Mouse (Mus musculus): ENCODE results near the gene Veph1. TPM values are rescaled to one million over a fixed set of nuclear protein-coding genes. Genes with fewer than 3 reads are reported as not detected.

Veph1 gene
- polyA plus RNA-seq, 1 experiment from 2014 or later, result 17.3 TPM

GRCm38 (mm10) chr3:66213524-66213923 lies 83.1 kb downstream of the Veph1 start:
- Histone ChIP-seq H3K36me3 (ENCODE audit: insufficient read depth, low read length) (no peaks in the 10 kb centered on the region), H3K4me2 (ENCODE audit: low read length) (no peak overlapping the region), H3K27ac (no peak overlapping the region), H3K27me3 (ENCODE audit: insufficient read depth, low read length) (no peaks in the 10 kb centered on the region), H3K4me3 (replicated peaks; ENCODE audit: low read depth, low read length) (no peak overlapping the region), H3K9me3 (replicated peaks; ENCODE audit: low read length) (no peaks in the 10 kb centered on the region), H3K4me1 (replicated peaks; ENCODE audit: insufficient read depth, low read length) (no peaks in the 10 kb centered on the region), H3K9ac (ENCODE audit: low read depth, low read length) (no peak overlapping the region)
- DNase-seq (ENCODE audit: low spot score) (no peak), ATAC-seq (replicated peaks; ENCODE audit: low FRiP score, low read depth) (no peak)
- no peak for TF ChIP-seq CTCF (IDR thresholded peaks at IDR 0.05; ENCODE audit: low read depth)
- WGBS, result 100% methylated on average over 1 of the region's 1 CpGs

- no peaks in the 10 kb centered on the region for H3K27me3 ChIP-seq (ENCODE audit: insufficient read depth, low read length)
- no peaks in the 10 kb centered on the region for H3K4me1 ChIP-seq (replicated peaks; ENCODE audit: insufficient read depth, low read length)
- WGBS, result 76% methylated on average over 4 of the region's 4 CpGs
- no peaks in the 10 kb centered on the region for H3K9me3 ChIP-seq (replicated peaks; ENCODE audit: low read length)
- H3K27ac ChIP-seq, result no peak overlapping the region
- no peak for TF ChIP-seq CTCF (IDR thresholded peaks at IDR 0.05; ENCODE audit: low read depth)
- no peak for DNase-seq (ENCODE audit: low spot score)
- no peak overlapping the region for H3K4me3 ChIP-seq (replicated peaks; ENCODE audit: low read depth, low read length)
- no peak overlapping the region for H3K9ac ChIP-seq (ENCODE audit: low read depth, low read length)
- ATAC-seq (replicated peaks; ENCODE audit: low FRiP score, low read depth), result no peak
- no peaks in the 10 kb centered on the region for H3K36me3 ChIP-seq (ENCODE audit: insufficient read depth, low read length)
- H3K4me2 ChIP-seq (ENCODE audit: low read length), result no peak overlapping the region
Measured at GRCm38 (mm10) chr3:66208836-66209573, 87.6 kb downstream of the Veph1 start.

- Histone ChIP-seq H3K4me2 (ENCODE audit: low read length) (no peak overlapping the region), H3K4me1 (replicated peaks; ENCODE audit: insufficient read depth, low read length) (no peaks in the 10 kb centered on the region), H3K27ac (no peak overlapping the region), H3K9ac (ENCODE audit: low read depth, low read length) (no peak overlapping the region), H3K36me3 (ENCODE audit: insufficient read depth, low read length) (no peaks in the 10 kb centered on the region), H3K9me3 (replicated peaks; ENCODE audit: low read length) (no peaks in the 10 kb centered on the region), H3K4me3 (replicated peaks; ENCODE audit: low read depth, low read length) (no peak overlapping the region), H3K27me3 (ENCODE audit: insufficient read depth, low read length) (no peaks in the 10 kb centered on the region)
- ATAC-seq (replicated peaks; ENCODE audit: low FRiP score, low read depth), result no peak
- 81% methylated on average over 3 of the region's 3 CpGs for WGBS
- no peak for TF ChIP-seq CTCF (IDR thresholded peaks at IDR 0.05; ENCODE audit: low read depth)
- DNase-seq (ENCODE audit: low spot score), result no peak
Measured at GRCm38 (mm10) chr3:66193910-66194562, 102.6 kb downstream of the Veph1 start.

- Histone ChIP-seq H3K9me3 (replicated peaks; ENCODE audit: low read length) (no peaks in the 10 kb centered on the region), H3K27me3 (ENCODE audit: insufficient read depth, low read length) (no peaks in the 10 kb centered on the region), H3K9ac (ENCODE audit: low read depth, low read length) (no peak overlapping the region), H3K4me3 (replicated peaks; ENCODE audit: low read depth, low read length) (no peak overlapping the region), H3K4me1 (replicated peaks; ENCODE audit: insufficient read depth, low read length) (no peaks in the 10 kb centered on the region), H3K4me2 (ENCODE audit: low read length) (no peak overlapping the region), H3K36me3 (ENCODE audit: insufficient read depth, low read length) (no peaks in the 10 kb centered on the region), H3K27ac (no peak overlapping the region)
- peak; percentile 42 for TF ChIP-seq CTCF (IDR thresholded peaks at IDR 0.05; ENCODE audit: low read depth)
- no peak for ATAC-seq (replicated peaks; ENCODE audit: low FRiP score, low read depth)
- no peak for DNase-seq (ENCODE audit: low spot score)
- 77% methylated on average over 2 of the region's 2 CpGs for WGBS
Measured at GRCm38 (mm10) chr3:66179647-66180046, 117.0 kb downstream of the Veph1 start.

- Histone ChIP-seq H3K4me1 (replicated peaks; ENCODE audit: insufficient read depth, low read length) (no peaks in the 10 kb centered on the region), H3K27me3 (ENCODE audit: insufficient read depth, low read length) (no peaks in the 10 kb centered on the region), H3K27ac (no peak overlapping the region), H3K4me3 (replicated peaks; ENCODE audit: low read depth, low read length) (no peak overlapping the region), H3K9ac (ENCODE audit: low read depth, low read length) (no peak overlapping the region), H3K4me2 (ENCODE audit: low read length) (no peak overlapping the region), H3K36me3 (ENCODE audit: insufficient read depth, low read length) (no peaks in the 10 kb centered on the region), H3K9me3 (replicated peaks; ENCODE audit: low read length) (no peaks in the 10 kb centered on the region)
- TF ChIP-seq CTCF (IDR thresholded peaks at IDR 0.05; ENCODE audit: low read depth), result no peak
- 67% methylated on average over 5 of the region's 5 CpGs for WGBS
- ATAC-seq (replicated peaks; ENCODE audit: low FRiP score, low read depth), result no peak
- no peak for DNase-seq (ENCODE audit: low spot score)
Measured at GRCm38 (mm10) chr3:66172907-66173306, 123.7 kb downstream of the Veph1 start.

- DNase-seq (ENCODE audit: low spot score) (no peak), ATAC-seq (replicated peaks; ENCODE audit: low FRiP score, low read depth) (no peak)
- Histone ChIP-seq H3K4me3 (replicated peaks; ENCODE audit: low read depth, low read length) (no peak overlapping the region), H3K4me2 (ENCODE audit: low read length) (no peak overlapping the region), H3K9me3 (replicated peaks; ENCODE audit: low read length) (no peaks in the 10 kb centered on the region), H3K27me3 (ENCODE audit: insufficient read depth, low read length) (no peaks in the 10 kb centered on the region), H3K36me3 (ENCODE audit: insufficient read depth, low read length) (no peaks in the 10 kb centered on the region), H3K4me1 (replicated peaks; ENCODE audit: insufficient read depth, low read length) (no peaks in the 10 kb centered on the region), H3K27ac (no peak overlapping the region), H3K9ac (ENCODE audit: low read depth, low read length) (no peak overlapping the region)
- no peak for TF ChIP-seq CTCF (IDR thresholded peaks at IDR 0.05; ENCODE audit: low read depth)
- WGBS, result 86% methylated on average over 3 of the region's 3 CpGs
Measured at GRCm38 (mm10) chr3:66169873-66170538, 126.6 kb downstream of the Veph1 start.
